Mouse (Mus musculus) cerebellum, adult 2 months (tissue): ENCODE measurements around the gene Tpst2.

Source experiments
- CTCF ChIP-seq: fragments of 200-500 bp; IDR thresholded peaks from 2 replicates; pipeline ENCODE4 v1.5.1; 2011; ENCODE audit warnings: low read depth, mild to moderate bottlenecking, control low read depth, low read length, moderate library complexity, borderline replicate concordance; ENCODE audit not compliant: insufficient read depth
- POLR2A ChIP-seq: fragments of 200-500 bp; IDR thresholded peaks from 2 replicates; pipeline ENCODE4 v1.6.1; 2011; ENCODE audit warnings: low read length, control low read depth, borderline replicate concordance; ENCODE audit not compliant: insufficient read depth

- TF ChIP-seq CTCF: no peak
- TF ChIP-seq POLR2A: no peak
These were observed 18.7 kb downstream of the Tpst2 start for GRCm38 (mm10) chr5:112295162-112295561.
